Mouse (Mus musculus) spleen, adult 2 months (tissue): ENCODE data around the gene Psmb7. TPM values are rescaled to one million over a fixed set of nuclear protein-coding genes. Genes with fewer than 3 reads are reported as not detected.
A peak's percentile ranks its signal among the peaks of the same experiment; 100 is the strongest.

Experiments used
- DNase-seq, 2 experiments: peaks; one replicate each; pipeline versions ENCODE4 v3.0.0 to v3.0.0-alpha.2; 2012 to 2021; ENCODE audit warnings: low spot score in 2 of 2, low read depth in 1 of 2
- H3K27ac ChIP-seq: fragments of 200-500 bp; 2 replicates; pipeline ENCODE4 v1.5.1; 2012; ENCODE audit warnings: low read length, inconsistent platforms; ENCODE audit not compliant: insufficient read depth
- H3K27me3 ChIP-seq: fragments of 200-500 bp; 2 replicates; pipeline ENCODE4 v1.6.1; 2012; ENCODE audit warnings: mild to moderate bottlenecking, moderate library complexity, low read length, inconsistent platforms; ENCODE audit not compliant: control insufficient read depth, insufficient read depth
- H3K36me3 ChIP-seq: fragments of 200-500 bp; 2 replicates; pipeline ENCODE4 v1.6.1; 2012; ENCODE audit warnings: mild to moderate bottlenecking, low read length, inconsistent platforms; ENCODE audit not compliant: control insufficient read depth, insufficient read depth
- H3K4me1 ChIP-seq: fragments of 200-500 bp; 2 replicates; pipeline ENCODE4 v1.6.1; 2011; ENCODE audit warnings: inconsistent platforms; ENCODE audit not compliant: control insufficient read depth, insufficient read depth, insufficient read length
- H3K4me3 ChIP-seq: fragments of 200-500 bp; 2 replicates; pipeline ENCODE4 v1.5.1; 2011; ENCODE audit warnings: mild to moderate bottlenecking, inconsistent platforms; ENCODE audit not compliant: insufficient read depth, insufficient read length; ENCODE audit errors: extremely low read depth
- CTCF ChIP-seq: fragments of 200-500 bp; IDR thresholded peaks from 2 replicates; pipeline ENCODE4 v1.5.1; 2011; ENCODE audit warnings: mild to moderate bottlenecking, inconsistent platforms; ENCODE audit not compliant: insufficient read depth, insufficient read length, insufficient replicate concordance; ENCODE audit errors: extremely low read depth
- POLR2A ChIP-seq: fragments of 200-500 bp; IDR thresholded peaks from 2 replicates; pipeline ENCODE4 v1.6.1; 2011; ENCODE audit warnings: low read depth, low read length, inconsistent platforms
- WGBS: fragments of 180-500 bp; shearing (Covaris S2); methylation state at CpG from one replicate; pipeline ENCODE4 v1.1.7; 2018; 5-methylcytosine and 5-hydroxymethylcytosine counted together
- polyA plus RNA-seq: library from polyadenylated mRNA; depleted of rRNA; stranded (reverse); fragments of >200 nt; gene quantifications from 2 replicates; pipeline ENCODE4 v1.2.3, GENCODE M21; 2012

Psmb7 gene
- polyA plus RNA-seq, 1 experiment = 22.6 TPM

DNA sequence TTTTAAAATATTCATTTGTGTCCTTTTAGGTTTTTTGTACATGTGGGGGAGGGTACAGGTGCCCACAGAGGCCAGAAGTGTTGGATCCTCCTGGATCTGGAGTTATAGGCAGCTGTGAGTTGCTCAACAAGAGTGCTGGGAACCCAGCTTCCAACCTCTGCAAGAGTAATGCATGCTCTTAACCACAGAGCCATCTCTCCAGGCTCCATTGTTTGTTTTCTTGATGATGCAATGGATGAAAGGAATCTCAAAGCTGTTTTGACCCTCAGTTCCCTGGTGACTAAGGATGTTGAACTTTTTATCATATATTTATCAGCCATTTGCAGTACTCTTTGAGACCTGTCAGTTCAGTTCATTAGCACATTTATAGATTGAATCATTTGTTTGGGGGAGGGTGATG is 35.1 kb upstream of the Psmb7 start:
- Histone ChIP-seq H3K27me3 (no peaks in the 10 kb centered on the region), H3K36me3 (no peaks in the 10 kb centered on the region), H3K4me3 (no peak overlapping the region), H3K4me1 (no peaks in the 10 kb centered on the region), H3K27ac (no peak overlapping the region)
- DNase-seq = no peak
- TF ChIP-seq CTCF (no peak), POLR2A (no peak)

- TF ChIP-seq CTCF (no peak), POLR2A (no peak)
- no peak for DNase-seq
- no peaks in the 10 kb centered on the region for H3K27me3 ChIP-seq
- no peaks in the 10 kb centered on the region for H3K4me1 ChIP-seq
- H3K4me3 ChIP-seq = no peak overlapping the region
- no peak overlapping the region for H3K27ac ChIP-seq
- H3K36me3 ChIP-seq = no peaks in the 10 kb centered on the region
- WGBS = 78% methylated on average over 9 of the region's 9 CpGs
Measured at GRCm38 (mm10) chr2:38675366-38675969, 31.6 kb upstream of the Psmb7 start.

- Histone ChIP-seq H3K4me1 (no peaks in the 10 kb centered on the region), H3K27ac (no peak overlapping the region), H3K4me3 (no peak overlapping the region), H3K27me3 (no peaks in the 10 kb centered on the region), H3K36me3 (no peaks in the 10 kb centered on the region)
- 72% methylated on average over 11 of the region's 11 CpGs for WGBS
- no peak for TF ChIP-seq CTCF
- TF ChIP-seq POLR2A = no peak
- no peak for DNase-seq
Measured at GRCm38 (mm10) chr2:38672496-38672895, 28.6 kb upstream of the Psmb7 start.

- Histone ChIP-seq H3K4me1 (no peaks in the 10 kb centered on the region), H3K27me3 (no peaks in the 10 kb centered on the region), H3K36me3 (no peaks in the 10 kb centered on the region), H3K4me3 (no peak overlapping the region), H3K27ac (no peak overlapping the region)
- TF ChIP-seq CTCF (no peak), POLR2A (no peak)
- DNase-seq = no peak
- 25% methylated on average over 17 of the region's 17 CpGs for WGBS
Measured at GRCm38 (mm10) chr2:38668802-38669580, 25.1 kb upstream of the Psmb7 start.

DNA sequence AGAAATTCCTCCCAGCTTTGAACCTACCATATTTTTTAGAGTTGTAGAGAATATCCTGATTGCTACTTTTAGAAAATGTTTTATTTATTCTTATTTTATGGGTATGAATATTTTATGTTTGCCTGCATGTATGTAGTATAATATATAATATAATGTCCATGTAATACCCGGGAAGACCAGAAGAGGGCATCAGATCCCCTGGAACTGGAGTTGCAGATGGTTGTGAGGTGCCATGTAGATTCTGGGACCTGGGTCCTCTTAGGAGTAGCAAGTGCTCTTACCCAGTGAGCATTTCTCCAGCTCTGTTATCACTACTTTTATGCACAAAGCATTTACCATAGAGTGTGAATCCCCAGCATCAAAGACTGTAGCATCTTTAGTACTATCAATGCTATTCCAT is 17.5 kb upstream of the Psmb7 start:
- Histone ChIP-seq H3K27ac (no peak overlapping the region), H3K27me3 (peaks cover 3% of the 10 kb centered on the region; the same call in 1 of the 2 replicates), H3K4me3 (no peak overlapping the region), H3K36me3 (no peaks in the 10 kb centered on the region), H3K4me1 (peaks cover 3% of the 10 kb centered on the region)
- no peak for TF ChIP-seq CTCF
- WGBS = 3% methylated on average over 1 of the region's 1 CpGs
- DNase-seq = no peak

GRCm38 (mm10) chr2:38658338-38658836 is 14.5 kb upstream of the Psmb7 start:
- under 1% methylated on average over 25 of the region's 25 CpGs for WGBS
- Histone ChIP-seq H3K27ac (no peak overlapping the region), H3K27me3 (peaks cover 3% of the 10 kb centered on the region), H3K4me3 (peak overlapping the region; percentile 35; the same call in 1 of the 2 replicates), H3K36me3 (no peaks in the 10 kb centered on the region), H3K4me1 (peaks cover 3% of the 10 kb centered on the region)
- peak in 1 of 2 experiments; percentile 49 for DNase-seq
- TF ChIP-seq CTCF = peak; percentile 71
- TF ChIP-seq POLR2A = no peak

GRCm38 (mm10) chr2:38653694-38654093 is 9.8 kb upstream of the Psmb7 start:
- no peak overlapping the region for H3K4me3 ChIP-seq

More at GRCm38 (mm10) chr2:38653694-38654093, 9.8 kb upstream of the Psmb7 start:
- Histone ChIP-seq H3K27ac (no peak overlapping the region), H3K27me3 (peaks cover 3% of the 10 kb centered on the region), H3K4me1 (peaks cover 3% of the 10 kb centered on the region), H3K36me3 (no peaks in the 10 kb centered on the region)
- no peak for DNase-seq
- 77% methylated on average over 2 of the region's 2 CpGs for WGBS
- no peak for TF ChIP-seq POLR2A
- no peak for TF ChIP-seq CTCF
